Mouse (Mus musculus): Measurements from ENCODE around the gene Vmn1r27. TPM values are rescaled to one million over a fixed set of nuclear protein-coding genes. Genes with fewer than 3 reads are reported as not detected.

Gene Vmn1r27
- not detected for polyA plus RNA-seq (2014; fragmentation: Illumina TruSeq; extraction: RNeasy Lipid Tissue Mini Kit (QIAGEN cat#74804); ENCODE audit: low read depth, low replicate concordance)

GRCm38 (mm10) chr6:58218721-58219120 lies at the start of gene Vmn1r27:
Vmn1r27 (minus strand) TSS chr6:58218821.

GRCm38 (mm10) chr6:58261737-58262136 lies 43.1 kb upstream of the Vmn1r27 start, which contains the start of gene Vmn1r28:
Vmn1r28 (plus strand) TSS chr6:58262037.

Other genes starting within 250 kb of the Vmn1r27 start
- not detected for gene Vmn1r25, start 238.0 kb downstream of the Vmn1r27 start, polyA plus RNA-seq (2014; fragmentation: Illumina TruSeq; extraction: RNeasy Lipid Tissue Mini Kit (QIAGEN cat#74804); ENCODE audit: low read depth, low replicate concordance)
- not detected for gene Vmn1r26, start 203.7 kb downstream of the Vmn1r27 start, polyA plus RNA-seq (2014; fragmentation: Illumina TruSeq; extraction: RNeasy Lipid Tissue Mini Kit (QIAGEN cat#74804); ENCODE audit: low read depth, low replicate concordance)
- not detected for gene Vmn1r28, start 43.2 kb upstream of the Vmn1r27 start, polyA plus RNA-seq (2014; fragmentation: Illumina TruSeq; extraction: RNeasy Lipid Tissue Mini Kit (QIAGEN cat#74804); ENCODE audit: low read depth, low replicate concordance)
- gene Vmn1r29, start 82.7 kb upstream of the Vmn1r27 start, polyA plus RNA-seq (2014; fragmentation: Illumina TruSeq; extraction: RNeasy Lipid Tissue Mini Kit (QIAGEN cat#74804); ENCODE audit: low read depth, low replicate concordance): not detected
- gene Vmn1r30, start 224.6 kb upstream of the Vmn1r27 start, polyA plus RNA-seq (2014; fragmentation: Illumina TruSeq; extraction: RNeasy Lipid Tissue Mini Kit (QIAGEN cat#74804); ENCODE audit: low read depth, low replicate concordance): not detected

Measured in heart, adult 10 weeks (tissue).